Mouse (Mus musculus): Measurements from ENCODE around the gene 4930402F06Rik. TPM values are rescaled to one million over a fixed set of nuclear protein-coding genes. Genes with fewer than 3 reads are reported as not detected.

4930402F06Rik gene
- total RNA-seq, 1 experiment = not detected

GRCm38 (mm10) chr2:35408409-35409110 lies 11.6 kb upstream of the 4930402F06Rik start:
- H3K4me3 ChIP-seq (ENCODE audit: insufficient read depth in 1 of 2, low read depth in 1 of 2, low read length in 2 of 2, poor library complexity in 1 of 2, severe bottlenecking in 1 of 2) = no peak overlapping the region
- no peak for TF ChIP-seq ZC3H11A (IDR thresholded peaks at IDR 0.05; ENCODE audit: borderline replicate concordance, low read depth, low read length)
- TF ChIP-seq MAFK (IDR thresholded peaks at IDR 0.05; ENCODE audit: insufficient read depth, low read depth, low read length) = no peak
- H3K9ac ChIP-seq (ENCODE audit: insufficient read depth, low read depth, low read length, poor library complexity, severe bottlenecking) = no peak overlapping the region
- H3K36me3 ChIP-seq (ENCODE audit: control insufficient read depth, insufficient read depth, low read length, poor library complexity, severe bottlenecking) = peaks cover 16% of the 10 kb centered on the region
- H3K27ac ChIP-seq (ENCODE audit: insufficient read depth, low read depth, low read length, poor library complexity, severe bottlenecking) = no peak overlapping the region
- no peak for DNase-seq (ENCODE audit: low read depth, low spot score)
- no peaks in the 10 kb centered on the region for H3K9me3 ChIP-seq (ENCODE audit: control insufficient read depth, insufficient read depth, low read depth, low read length)
- H3K4me1 ChIP-seq (ENCODE audit: control insufficient read depth in 2 of 2, insufficient read depth in 2 of 2, low read length in 2 of 2, poor library complexity in 1 of 2) = no peaks in the 10 kb centered on the region
- in situ Hi-C loops (cut with MboI; ENCODE audit: low sequenced_read_pairs in 2 of 2, unreplicated experiment in 2 of 2) = no loop called here

- no peaks in the 10 kb centered on the region for H3K4me1 ChIP-seq (ENCODE audit: control insufficient read depth in 2 of 2, insufficient read depth in 2 of 2, low read length in 2 of 2, poor library complexity in 1 of 2)
- in situ Hi-C loops (cut with MboI; ENCODE audit: low sequenced_read_pairs in 2 of 2, unreplicated experiment in 2 of 2) = no loop called here
- H3K36me3 ChIP-seq (ENCODE audit: control insufficient read depth, insufficient read depth, low read length, poor library complexity, severe bottlenecking) = peaks cover 16% of the 10 kb centered on the region
- TF ChIP-seq MAFK (IDR thresholded peaks at IDR 0.05; ENCODE audit: insufficient read depth, low read depth, low read length) = no peak
- TF ChIP-seq ZNF384 (IDR thresholded peaks at IDR 0.05; ENCODE audit: low read depth, low read length) = no peak
- TF ChIP-seq ZC3H11A (IDR thresholded peaks at IDR 0.05; ENCODE audit: borderline replicate concordance, low read depth, low read length) = no peak
- no peak for TF ChIP-seq HCFC1 (IDR thresholded peaks at IDR 0.05; ENCODE audit: borderline replicate concordance, insufficient read depth, low read length)
- no peak for TF ChIP-seq CHD2 (IDR thresholded peaks at IDR 0.05; ENCODE audit: low read depth, low read length)
- no peak overlapping the region for H3K9ac ChIP-seq (ENCODE audit: insufficient read depth, low read depth, low read length, poor library complexity, severe bottlenecking)
- no peak overlapping the region for H3K4me3 ChIP-seq (ENCODE audit: insufficient read depth in 1 of 2, low read depth in 1 of 2, low read length in 2 of 2, poor library complexity in 1 of 2, severe bottlenecking in 1 of 2)
- H3K27ac ChIP-seq (ENCODE audit: insufficient read depth, low read depth, low read length, poor library complexity, severe bottlenecking) = no peak overlapping the region
- no peak for DNase-seq (ENCODE audit: low read depth, low spot score)
- H3K9me3 ChIP-seq (ENCODE audit: control insufficient read depth, insufficient read depth, low read depth, low read length) = no peaks in the 10 kb centered on the region
Observed at GRCm38 (mm10) chr2:35407878-35408277, 10.9 kb upstream of the 4930402F06Rik start.

GRCm38 (mm10) chr2:35407266-35407665 lies 10.3 kb upstream of the 4930402F06Rik start:
- no peaks in the 10 kb centered on the region for H3K9me3 ChIP-seq (ENCODE audit: control insufficient read depth, insufficient read depth, low read depth, low read length)
- H3K36me3 ChIP-seq (ENCODE audit: control insufficient read depth, insufficient read depth, low read length, poor library complexity, severe bottlenecking) = peaks cover 21% of the 10 kb centered on the region
- in situ Hi-C loops (cut with MboI; ENCODE audit: low sequenced_read_pairs in 2 of 2, unreplicated experiment in 2 of 2) = no loop called here
- TF ChIP-seq MAFK (IDR thresholded peaks at IDR 0.05; ENCODE audit: insufficient read depth, low read depth, low read length) (no peak), HCFC1 (IDR thresholded peaks at IDR 0.05; ENCODE audit: borderline replicate concordance, insufficient read depth, low read length) (no peak), CHD2 (IDR thresholded peaks at IDR 0.05; ENCODE audit: low read depth, low read length) (no peak), ZC3H11A (IDR thresholded peaks at IDR 0.05; ENCODE audit: borderline replicate concordance, low read depth, low read length) (no peak)
- no peak overlapping the region for H3K4me3 ChIP-seq (ENCODE audit: insufficient read depth in 1 of 2, low read depth in 1 of 2, low read length in 2 of 2, poor library complexity in 1 of 2, severe bottlenecking in 1 of 2)
- no peak overlapping the region for H3K9ac ChIP-seq (ENCODE audit: insufficient read depth, low read depth, low read length, poor library complexity, severe bottlenecking)
- no peaks in the 10 kb centered on the region for H3K4me1 ChIP-seq (ENCODE audit: control insufficient read depth in 2 of 2, insufficient read depth in 2 of 2, low read length in 2 of 2, poor library complexity in 1 of 2)
- no peak overlapping the region for H3K27ac ChIP-seq (ENCODE audit: insufficient read depth, low read depth, low read length, poor library complexity, severe bottlenecking)
- no peak for DNase-seq (ENCODE audit: low read depth, low spot score)

- peaks cover 23% of the 10 kb centered on the region for H3K36me3 ChIP-seq (ENCODE audit: control insufficient read depth, insufficient read depth, low read length, poor library complexity, severe bottlenecking)
- DNase-seq (ENCODE audit: low read depth, low spot score) = no peak
- no peaks in the 10 kb centered on the region for H3K9me3 ChIP-seq (ENCODE audit: control insufficient read depth, insufficient read depth, low read depth, low read length)
- H3K4me1 ChIP-seq (ENCODE audit: control insufficient read depth in 2 of 2, insufficient read depth in 2 of 2, low read length in 2 of 2, poor library complexity in 1 of 2) = no peaks in the 10 kb centered on the region
- no peak overlapping the region for H3K9ac ChIP-seq (ENCODE audit: insufficient read depth, low read depth, low read length, poor library complexity, severe bottlenecking)
- H3K27ac ChIP-seq (ENCODE audit: insufficient read depth, low read depth, low read length, poor library complexity, severe bottlenecking) = no peak overlapping the region
- in situ Hi-C loops (cut with MboI; ENCODE audit: low sequenced_read_pairs in 2 of 2, unreplicated experiment in 2 of 2) = no loop called here
- TF ChIP-seq CHD2 (IDR thresholded peaks at IDR 0.05; ENCODE audit: low read depth, low read length) = no peak
- TF ChIP-seq HCFC1 (IDR thresholded peaks at IDR 0.05; ENCODE audit: borderline replicate concordance, insufficient read depth, low read length) = no peak
- TF ChIP-seq ZNF384 (IDR thresholded peaks at IDR 0.05; ENCODE audit: low read depth, low read length) = no peak
- TF ChIP-seq ZC3H11A (IDR thresholded peaks at IDR 0.05; ENCODE audit: borderline replicate concordance, low read depth, low read length) = no peak
- TF ChIP-seq MAFK (IDR thresholded peaks at IDR 0.05; ENCODE audit: insufficient read depth, low read depth, low read length) = no peak
- no peak overlapping the region for H3K4me3 ChIP-seq (ENCODE audit: insufficient read depth in 1 of 2, low read depth in 1 of 2, low read length in 2 of 2, poor library complexity in 1 of 2, severe bottlenecking in 1 of 2)
Observed at GRCm38 (mm10) chr2:35406611-35407010, 9.6 kb upstream of the 4930402F06Rik start.

GRCm38 (mm10) chr2:35402391-35402790 lies 5.4 kb upstream of the 4930402F06Rik start:
- no peak for DNase-seq (ENCODE audit: low read depth, low spot score)
- H3K9me3 ChIP-seq (ENCODE audit: control insufficient read depth, insufficient read depth, low read depth, low read length) = no peaks in the 10 kb centered on the region
- peaks cover 18% of the 10 kb centered on the region for H3K36me3 ChIP-seq (ENCODE audit: control insufficient read depth, insufficient read depth, low read length, poor library complexity, severe bottlenecking)
- no peak overlapping the region for H3K9ac ChIP-seq (ENCODE audit: insufficient read depth, low read depth, low read length, poor library complexity, severe bottlenecking)
- no peak overlapping the region for H3K27ac ChIP-seq (ENCODE audit: insufficient read depth, low read depth, low read length, poor library complexity, severe bottlenecking)
- no peak overlapping the region for H3K4me3 ChIP-seq (ENCODE audit: insufficient read depth in 1 of 2, low read depth in 1 of 2, low read length in 2 of 2, poor library complexity in 1 of 2, severe bottlenecking in 1 of 2)
- TF ChIP-seq ZC3H11A (IDR thresholded peaks at IDR 0.05; ENCODE audit: borderline replicate concordance, low read depth, low read length) = no peak
- H3K4me1 ChIP-seq (ENCODE audit: control insufficient read depth in 2 of 2, insufficient read depth in 2 of 2, low read length in 2 of 2, poor library complexity in 1 of 2) = no peaks in the 10 kb centered on the region
- in situ Hi-C loops (cut with MboI; ENCODE audit: low sequenced_read_pairs in 2 of 2, unreplicated experiment in 2 of 2) = no loop called here

All from ES-E14 (cell line).